Mouse (Mus musculus) brown adipose tissue, adult 24 weeks (tissue): ENCODE data around the gene Arl6. TPM values are rescaled to one million over a fixed set of nuclear protein-coding genes. Genes with fewer than 3 reads are reported as not detected.

ENCODE experiments used
- H3K27ac ChIP-seq: fragments of 200-500 bp; replicated peaks from 2 replicates; pipeline ENCODE4 v1.5.1; 2012; ENCODE audit warnings: low read depth, mild to moderate bottlenecking, low read length
- H3K4me1 ChIP-seq: fragments of 200-500 bp; 2 replicates; pipeline ENCODE4 v1.6.1; 2012; ENCODE audit warnings: low read length, mixed read lengths; ENCODE audit not compliant: control insufficient read depth, insufficient read depth, insufficient read length
- H3K4me3 ChIP-seq: fragments of 200-500 bp; 2 replicates; pipeline ENCODE4 v1.5.1; 2012; ENCODE audit warnings: low read depth, mild to moderate bottlenecking, low read length, moderate library complexity; ENCODE audit not compliant: insufficient read depth
- polyA plus RNA-seq: library from polyadenylated mRNA; stranded (reverse); fragments of >200 nt; gene quantifications from 2 replicates; pipeline ENCODE4 v1.2.4, GENCODE M21; 2012; ENCODE audit not compliant: missing spikeins, insufficient read depth, insufficient read length

Gene Arl6
- polyA plus RNA-seq, 1 experiment, result 10.2 TPM

DNA sequence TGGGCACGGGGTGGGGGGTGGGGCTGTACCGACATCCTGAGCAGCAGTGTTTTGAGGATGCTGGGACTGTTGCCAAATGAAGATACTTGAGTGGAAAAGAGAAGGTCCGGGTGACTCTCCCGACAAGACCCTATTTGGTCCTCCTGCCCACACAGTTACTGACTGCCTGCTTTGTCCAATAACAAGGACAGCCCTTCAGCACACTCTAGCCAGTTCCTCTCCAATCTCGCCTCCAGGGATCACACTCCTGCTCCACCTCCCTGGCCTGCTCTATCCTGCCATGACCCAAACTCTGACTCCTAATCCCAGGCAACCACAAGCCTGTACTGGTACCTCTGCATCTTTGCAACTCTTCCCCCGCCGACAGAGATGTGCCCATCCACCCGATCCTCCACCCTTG is 69.4 kb downstream of the Arl6 start:
- Histone ChIP-seq H3K4me3 (no peak overlapping the region), H3K27ac (no peak overlapping the region), H3K4me1 (peaks cover 17% of the 10 kb centered on the region)

DNA sequence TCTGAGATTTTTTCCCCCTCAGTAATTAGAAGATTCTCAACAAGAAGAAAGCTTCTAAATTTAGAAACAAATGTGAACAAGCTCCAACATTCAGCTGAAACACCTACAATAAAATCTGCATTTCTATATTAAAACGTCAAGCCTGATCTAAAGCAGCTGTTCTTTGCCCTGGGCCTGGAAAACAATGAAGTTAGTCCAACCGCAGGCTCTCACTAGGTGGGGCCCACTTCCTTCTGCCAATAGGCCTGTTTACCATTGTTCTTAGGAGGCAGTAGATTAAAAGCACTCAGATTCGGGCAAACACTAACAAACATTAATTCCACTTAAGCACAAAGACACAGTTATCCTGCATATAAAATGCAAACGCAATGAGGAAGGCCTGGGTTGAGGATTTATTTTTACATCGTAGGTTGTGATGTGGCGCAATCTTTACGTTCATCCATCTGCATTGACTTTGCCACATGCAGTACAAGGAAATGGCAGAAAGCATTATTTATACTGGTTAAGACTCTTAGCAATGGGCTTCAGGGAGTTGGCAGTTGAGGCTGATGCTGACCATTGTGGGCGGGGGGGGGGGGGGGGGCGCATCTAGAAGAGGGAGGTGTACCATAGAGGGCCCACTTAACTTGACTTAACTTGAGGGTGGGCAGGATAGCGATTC is 71.3 kb downstream of the Arl6 start:
- no peak overlapping the region for H3K4me3 ChIP-seq
- H3K27ac ChIP-seq, result peak overlapping the region; percentile 80

DNA sequence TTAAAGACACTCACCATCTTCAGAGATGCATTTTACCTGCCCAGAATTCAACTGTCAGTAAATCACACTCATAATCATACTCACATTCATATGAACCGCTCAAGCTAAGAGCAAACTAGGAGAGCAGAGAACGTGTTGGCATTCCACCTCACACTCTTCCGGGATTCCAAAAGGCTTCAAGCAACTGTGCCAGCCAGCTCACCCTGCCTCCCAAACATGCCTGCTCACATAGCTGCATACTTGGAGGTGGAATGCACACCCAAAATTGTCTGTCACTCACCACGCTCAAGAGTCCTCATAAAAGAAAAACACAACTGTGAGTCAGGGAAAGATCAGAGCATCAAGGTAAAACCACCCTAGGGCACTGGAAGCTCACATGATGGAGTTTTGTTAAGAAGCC is 72.8 kb downstream of the Arl6 start:
- H3K4me3 ChIP-seq, result no peak overlapping the region
- H3K27ac ChIP-seq, result no peak overlapping the region
- H3K4me1 ChIP-seq, result peaks cover 17% of the 10 kb centered on the region

More for the DNA sequence above, 71.3 kb downstream of the Arl6 start:
- peaks cover 17% of the 10 kb centered on the region for H3K4me1 ChIP-seq

DNA sequence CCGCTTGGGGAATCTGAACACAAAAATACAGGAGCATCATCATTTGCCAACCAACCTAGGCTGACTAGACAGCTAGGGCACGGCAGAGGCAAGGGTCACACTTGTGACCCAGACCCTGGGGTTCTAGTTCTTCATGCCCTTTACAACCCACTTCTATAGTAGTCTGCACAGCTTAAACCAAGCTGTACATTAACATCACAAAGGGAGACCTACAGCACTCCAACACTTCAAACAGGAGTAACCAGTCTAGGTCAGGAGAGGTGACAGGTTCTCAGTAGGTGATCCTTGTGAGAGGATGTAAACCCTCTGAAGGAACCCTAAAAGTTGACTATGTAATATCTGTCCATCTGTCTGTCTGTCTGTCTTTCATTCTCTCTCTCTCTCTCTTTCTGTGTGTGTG is 73.6 kb downstream of the Arl6 start:
- H3K27ac ChIP-seq, result no peak overlapping the region
- H3K4me3 ChIP-seq, result no peak overlapping the region
- peaks cover 17% of the 10 kb centered on the region for H3K4me1 ChIP-seq

DNA sequence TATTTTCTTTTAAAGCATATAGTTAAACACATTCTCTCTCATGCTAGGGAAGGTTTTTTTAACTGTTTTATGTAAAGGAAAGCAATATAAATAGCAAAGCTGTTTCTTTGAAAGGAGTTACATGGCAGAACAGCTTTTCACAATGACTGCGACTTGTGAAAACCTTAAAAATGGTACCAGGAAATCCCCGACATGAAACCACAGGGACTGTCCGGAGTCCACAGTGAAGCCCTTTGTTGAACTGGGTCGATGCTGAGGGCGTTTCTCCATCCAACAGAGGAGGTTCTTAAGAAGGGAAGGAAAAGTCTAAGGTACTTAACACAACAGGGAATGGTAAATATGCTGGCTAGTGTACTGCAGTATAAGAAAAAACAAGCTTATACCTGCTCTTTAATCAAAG is 75.2 kb downstream of the Arl6 start:
- Histone ChIP-seq H3K27ac (no peak overlapping the region), H3K4me3 (no peak overlapping the region), H3K4me1 (peaks cover 10% of the 10 kb centered on the region)

Other genes starting within 250 kb of the Arl6 start
- not detected in 2 replicates for gene Gabrr3, start 232.1 kb downstream of the Arl6 start, polyA plus RNA-seq
- 15.4 and 16.0 TPM in 2 replicates for gene Riox2, start 167.6 kb downstream of the Arl6 start, polyA plus RNA-seq
- 6.9 and 9.4 TPM in 2 replicates for gene Crybg3, start 38.4 kb downstream of the Arl6 start, polyA plus RNA-seq